Mouse (Mus musculus): ENCODE data around the gene Eef1akmt3. TPM values are rescaled to one million over a fixed set of nuclear protein-coding genes. Genes with fewer than 3 reads are reported as not detected.
"Not testable (repeated sequence)": the region's sequence is repeated elsewhere in the genome, so short reads cannot be mapped to it uniquely, and the experiment has no call there.

Eef1akmt3 gene
- total and polyA plus RNA-seq, 2 experiments from 2014 or later: 0.16 TPM; not detected in 1

DNA sequence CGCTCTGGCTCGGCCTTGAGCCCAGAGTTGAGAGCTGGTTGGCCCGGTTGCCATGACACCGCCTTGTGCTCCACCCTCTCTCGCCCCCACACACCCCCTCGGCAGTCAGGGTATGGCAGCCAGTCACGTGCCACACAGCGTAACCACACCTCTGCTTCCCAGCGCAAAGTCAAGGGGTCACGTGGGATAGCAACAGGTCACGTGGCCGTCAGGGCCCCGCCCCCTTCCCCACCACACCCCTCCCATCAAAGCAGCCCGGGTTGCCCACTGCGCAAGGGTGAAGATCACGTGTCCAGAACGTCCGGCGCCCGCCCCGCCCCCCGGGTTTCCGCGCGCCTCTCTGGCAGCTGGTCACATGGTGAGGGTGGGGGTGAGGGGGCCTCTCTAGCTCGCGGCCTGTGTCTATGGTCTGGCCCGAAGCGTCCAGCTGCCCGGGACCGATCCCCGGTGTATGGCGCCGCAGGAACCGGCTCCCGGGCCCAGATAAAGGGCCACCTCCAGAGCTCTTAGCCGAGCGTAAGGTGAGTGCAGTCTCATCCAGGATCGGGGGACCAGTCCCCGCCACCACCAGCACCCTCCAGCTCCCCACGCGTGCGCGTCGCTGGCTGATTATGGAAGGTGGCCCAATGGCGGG lies 22.0 kb upstream of the Eef1akmt3 start, which contains the start of gene Cdk4:
Gene Cdk4 (plus strand): TSS at position 296 of the 634 bp plus-strand sequence.
- Histone ChIP-seq H3K4me1 (ENCODE audit: insufficient read depth, low read length) (peaks cover 3% of the 10 kb centered on the region; the same call in 1 of the 2 replicates), H3K4me2 (ENCODE audit: low read depth, low read length, poor library complexity, severe bottlenecking) (peak within 1 kb of the TSS; percentile 65), H3K4me3 (ENCODE audit: low read depth, low read length) (peak within 1 kb of the TSS; percentile 74), H3K9ac (replicated peaks; ENCODE audit: low read length, poor library complexity, severe bottlenecking) (peak within 1 kb of the TSS; percentile 91), H3K27me3 (ENCODE audit: insufficient read depth, low read length) (no peaks in the 10 kb centered on the region), H3K27ac (ENCODE audit: low read depth, low read length) (peak within 1 kb of the TSS; percentile 96), H3K36me3 (ENCODE audit: insufficient read depth, low read length) (peaks cover 30% of the 10 kb centered on the region), H3K9me3 (ENCODE audit: low read length) (no peaks in the 10 kb centered on the region)
- DNase-seq (ENCODE audit: low spot score) (peak; percentile 99), ATAC-seq (ENCODE audit: low FRiP score) (peak; percentile 92)
- WGBS: under 1% methylated on average over 45 of the region's 46 CpGs
- TF ChIP-seq CTCF (IDR thresholded peaks at IDR 0.05): no peak

GRCm38 (mm10) chr10:127062503-127062902 lies 21.2 kb upstream of the Eef1akmt3 start:
- Histone ChIP-seq H3K9ac (replicated peaks; ENCODE audit: low read length, poor library complexity, severe bottlenecking) (no peak overlapping the region), H3K4me2 (ENCODE audit: low read depth, low read length, poor library complexity, severe bottlenecking) (0 out of 2 replicates have a peak overlapping the region, but pooled peaks have one; percentile 65), H3K27me3 (ENCODE audit: insufficient read depth, low read length) (no peaks in the 10 kb centered on the region)

DNA sequence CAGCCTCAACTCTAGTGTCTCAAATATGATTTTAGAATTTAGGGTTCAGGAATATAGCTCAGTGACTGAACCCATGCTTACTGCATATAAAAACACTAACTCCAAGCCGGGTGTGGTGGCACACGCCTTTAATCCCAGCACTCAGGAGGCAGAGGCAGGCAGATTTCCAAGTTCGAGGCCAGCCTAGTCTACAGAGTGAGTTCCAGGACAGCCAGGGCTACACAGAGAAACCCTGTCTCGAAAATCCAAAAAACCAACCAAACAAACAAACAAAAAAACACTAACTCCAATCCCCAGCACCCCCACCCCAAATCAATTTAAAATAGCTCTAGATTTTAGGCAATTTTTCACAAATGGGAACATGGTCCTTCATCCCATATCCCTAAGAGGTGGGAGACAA lies 20.8 kb upstream of the Eef1akmt3 start:
- 89% methylated on average over 4 of the region's 4 CpGs for WGBS
- ATAC-seq (ENCODE audit: low FRiP score); H3K9ac ChIP-seq (replicated peaks; ENCODE audit: low read length, poor library complexity, severe bottlenecking); H3K27ac ChIP-seq (ENCODE audit: low read depth, low read length); H3K27me3 ChIP-seq (ENCODE audit: insufficient read depth, low read length); H3K4me2 ChIP-seq (ENCODE audit: low read depth, low read length, poor library complexity, severe bottlenecking); H3K4me3 ChIP-seq (ENCODE audit: low read depth, low read length); H3K9me3 ChIP-seq (ENCODE audit: low read length); DNase-seq (ENCODE audit: low spot score); H3K4me1 ChIP-seq (ENCODE audit: insufficient read depth, low read length): not testable (repeated sequence)
- H3K36me3 ChIP-seq (ENCODE audit: insufficient read depth, low read length): peaks cover 26% of the 10 kb centered on the region

More at GRCm38 (mm10) chr10:127062503-127062902, 21.2 kb upstream of the Eef1akmt3 start:
- DNase-seq (ENCODE audit: low spot score) (no peak), ATAC-seq (ENCODE audit: low FRiP score) (no peak)
- Histone ChIP-seq H3K27ac (ENCODE audit: low read depth, low read length) (peak overlapping the region; percentile 72), H3K4me3 (ENCODE audit: low read depth, low read length) (no peak overlapping the region), H3K4me1 (ENCODE audit: insufficient read depth, low read length) (peaks cover 4% of the 10 kb centered on the region; the same call in 1 of the 2 replicates), H3K36me3 (ENCODE audit: insufficient read depth, low read length) (peaks cover 26% of the 10 kb centered on the region), H3K9me3 (ENCODE audit: low read length) (no peaks in the 10 kb centered on the region)
- TF ChIP-seq CTCF (IDR thresholded peaks at IDR 0.05): no peak
- WGBS: 75% methylated on average over 5 of the region's 5 CpGs

GRCm38 (mm10) chr10:127061513-127061912 lies 20.2 kb upstream of the Eef1akmt3 start:
- 48% methylated on average over 2 of the region's 2 CpGs for WGBS
- Histone ChIP-seq H3K4me1 (ENCODE audit: insufficient read depth, low read length) (peaks cover 4% of the 10 kb centered on the region; the same call in 1 of the 2 replicates), H3K4me3 (ENCODE audit: low read depth, low read length) (peak overlapping the region; percentile 86), H3K27me3 (ENCODE audit: insufficient read depth, low read length) (no peaks in the 10 kb centered on the region), H3K9me3 (ENCODE audit: low read length) (no peaks in the 10 kb centered on the region), H3K36me3 (ENCODE audit: insufficient read depth, low read length) (peaks cover 24% of the 10 kb centered on the region), H3K4me2 (ENCODE audit: low read depth, low read length, poor library complexity, severe bottlenecking) (peak overlapping the region; percentile 87), H3K27ac (ENCODE audit: low read depth, low read length) (peak overlapping the region; percentile 92), H3K9ac (replicated peaks; ENCODE audit: low read length, poor library complexity, severe bottlenecking) (peak overlapping the region; percentile 96)
- ATAC-seq (ENCODE audit: low FRiP score): no peak
- no peak for TF ChIP-seq CTCF (IDR thresholded peaks at IDR 0.05)
- DNase-seq (ENCODE audit: low spot score): no peak

DNA sequence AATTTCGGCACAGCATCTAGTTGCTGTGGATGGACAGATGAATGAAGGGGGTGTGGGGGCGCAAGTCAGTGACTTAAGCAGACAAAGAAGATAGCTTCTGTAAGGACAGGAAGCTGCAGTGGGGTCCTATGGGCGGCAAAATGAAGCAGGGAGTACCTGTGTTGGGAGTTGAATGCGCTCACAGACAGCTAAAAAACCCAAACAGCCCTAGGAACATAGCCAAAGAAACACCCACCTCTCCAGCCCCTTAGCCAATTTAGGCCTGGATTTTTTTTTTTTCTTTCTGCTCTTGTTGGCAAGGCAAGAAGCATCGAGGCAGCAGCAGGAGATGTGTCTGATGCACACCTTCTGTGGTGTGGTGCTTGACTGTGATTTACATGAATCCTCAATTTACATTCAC lies 19.8 kb upstream of the Eef1akmt3 start:
- H3K4me2 ChIP-seq (ENCODE audit: low read depth, low read length, poor library complexity, severe bottlenecking): peak overlapping the region; percentile 87
- DNase-seq (ENCODE audit: low spot score) (no peak), ATAC-seq (ENCODE audit: low FRiP score) (no peak)
- WGBS: 18% methylated on average over 5 of the region's 5 CpGs
- H3K9me3 ChIP-seq (ENCODE audit: low read length): no peaks in the 10 kb centered on the region
- peak overlapping the region; percentile 86 for H3K4me3 ChIP-seq (ENCODE audit: low read depth, low read length)
- peaks cover 27% of the 10 kb centered on the region for H3K36me3 ChIP-seq (ENCODE audit: insufficient read depth, low read length)
- TF ChIP-seq CTCF (IDR thresholded peaks at IDR 0.05): no peak
- H3K27ac ChIP-seq (ENCODE audit: low read depth, low read length): peak overlapping the region; percentile 92
- H3K27me3 ChIP-seq (ENCODE audit: insufficient read depth, low read length): no peaks in the 10 kb centered on the region
- H3K9ac ChIP-seq (replicated peaks; ENCODE audit: low read length, poor library complexity, severe bottlenecking): peak overlapping the region; percentile 96
- H3K4me1 ChIP-seq (ENCODE audit: insufficient read depth, low read length): peaks cover 4% of the 10 kb centered on the region; the same call in 1 of the 2 replicates
